Comparison of ENCODE assay signal across 18 mouse cellular contexts in the genomic region with DNA sequence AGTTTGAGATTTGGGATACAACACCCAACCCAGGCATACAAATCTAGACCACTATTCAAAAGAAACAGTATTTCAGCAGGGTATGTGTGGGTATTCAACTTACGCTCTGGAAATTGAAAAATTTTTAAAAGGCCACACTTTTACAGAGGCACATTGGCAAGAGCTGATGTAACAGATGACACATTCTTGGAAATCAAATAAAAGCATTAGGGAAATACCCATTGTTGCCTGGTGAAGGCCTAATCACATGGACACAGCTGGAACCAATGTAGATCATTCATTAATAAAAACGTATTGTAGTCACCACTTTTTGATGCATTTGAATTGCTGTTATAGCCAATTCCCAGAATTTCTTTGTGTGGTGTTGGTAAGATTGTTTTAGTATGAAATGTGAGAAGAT.
"Had no signal": no experiment of that assay in that cellular context is flagged by ENCODE, and none has a peak within 500 bp of the region (broad histone marks: within the 10 kb centered on the region; RNA-seq: fewer than 3 reads in every experiment).

No protein-coding gene starts in this region.

- H3K4me3 ChIP-seq: megakaryocyte, embryonic 14.5 days; midbrain, embryonic 13.5 days; midbrain, embryonic 15.5 days; neural tube, embryonic 13.5 days; neural tube, embryonic 15.5 days had no signal

- H3K27me3 ChIP-seq: megakaryocyte, embryonic 14.5 days; midbrain, embryonic 13.5 days; midbrain, embryonic 15.5 days; neural tube, embryonic 13.5 days; neural tube, embryonic 15.5 days had no signal

- H3K27ac ChIP-seq: midbrain, embryonic 13.5 days; midbrain, embryonic 15.5 days; neural tube, embryonic 13.5 days; neural tube, embryonic 15.5 days had no signal

- H3K4me1 ChIP-seq: midbrain, embryonic 13.5 days; midbrain, embryonic 15.5 days; neural tube, embryonic 13.5 days; neural tube, embryonic 15.5 days had no signal

- H3K9ac ChIP-seq: lung, embryonic 14.5 days; midbrain, embryonic 13.5 days; midbrain, embryonic 15.5 days; neural tube, embryonic 13.5 days; neural tube, embryonic 15.5 days had no signal

- H3K36me3 ChIP-seq: midbrain, embryonic 13.5 days; midbrain, embryonic 15.5 days; neural tube, embryonic 15.5 days had no signal

- DNase-seq: lung, adult 18-20 months; lung, embryonic 14.5 days; lung, postnatal 10 days; lung, postnatal 4 days; retina, postnatal 1 day; right cerebral cortex, adult 18-20 months; right cerebral cortex, postnatal 25 days; right cerebral cortex, postnatal 4 days; spleen, adult 18-20 months; thymus, adult 18-20 months; thymus, postnatal 14 days; thymus, postnatal 36 days had no signal

- ATAC-seq: midbrain, embryonic 13.5 days; midbrain, embryonic 15.5 days had no signal

- H3K9me3 ChIP-seq: neural tube, embryonic 15.5 days had no signal

- H3K4me2 ChIP-seq: lung, embryonic 14.5 days; midbrain, embryonic 11.5 days; midbrain, embryonic 13.5 days; midbrain, embryonic 15.5 days; neural tube, embryonic 13.5 days; neural tube, embryonic 15.5 days had no signal
